Mouse (Mus musculus) cortical plate, adult 2 months (tissue): Measurements from ENCODE around the gene Cmtm6.

ENCODE experiments used
- CTCF ChIP-seq: fragments of 200-500 bp; IDR thresholded peaks from 2 replicates; pipeline ENCODE4 v1.5.1; 2011; ENCODE audit warnings: mild to moderate bottlenecking, control low read depth, low read length; ENCODE audit not compliant: insufficient read depth; ENCODE audit errors: extremely low read depth
- POLR2A ChIP-seq: fragments of 200-500 bp; IDR thresholded peaks from 2 replicates; pipeline ENCODE4 v1.6.1; 2011; ENCODE audit warnings: mild to moderate bottlenecking, low read length, control low read depth; ENCODE audit not compliant: insufficient read depth; ENCODE audit errors: extremely low read depth

DNA sequence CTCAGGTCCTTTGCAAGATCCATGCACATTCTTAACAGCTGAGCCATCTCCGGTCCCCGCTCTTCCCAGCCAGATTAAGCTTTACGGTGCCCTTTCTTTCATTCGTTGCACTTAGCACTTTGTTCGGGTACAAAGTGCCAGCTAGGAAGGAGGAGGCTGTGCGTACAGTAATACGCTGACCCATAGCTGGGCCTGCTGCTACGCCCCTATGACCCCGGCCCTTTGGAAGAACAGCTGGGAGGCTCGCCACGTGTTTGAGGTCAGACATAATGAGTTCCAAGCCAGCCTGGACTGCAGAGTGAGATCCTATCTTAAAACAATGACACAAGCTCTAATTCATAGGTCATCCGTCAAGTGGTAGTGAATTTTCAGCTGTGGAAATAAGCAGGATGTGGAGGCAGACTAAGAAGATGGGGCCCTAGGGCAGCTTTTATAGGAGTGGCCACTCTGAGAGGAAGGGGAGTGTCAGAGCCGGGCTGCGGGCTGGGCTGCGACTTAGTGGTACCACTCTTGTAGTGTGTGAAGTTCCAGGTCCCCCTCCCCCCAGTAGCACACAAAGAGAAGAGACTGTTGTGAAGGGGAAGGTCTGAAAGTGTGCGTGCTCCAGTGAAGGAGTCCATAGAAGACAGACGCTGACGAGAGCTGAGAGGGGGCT is 14.1 kb upstream of the Cmtm6 start:
- TF ChIP-seq CTCF = no peak
- TF ChIP-seq POLR2A = no peak
